Mouse (Mus musculus): ENCODE results near the gene Tpo.
A peak's percentile ranks its signal among the peaks of the same experiment; 100 is the strongest.

Gene Tpo

DNA sequence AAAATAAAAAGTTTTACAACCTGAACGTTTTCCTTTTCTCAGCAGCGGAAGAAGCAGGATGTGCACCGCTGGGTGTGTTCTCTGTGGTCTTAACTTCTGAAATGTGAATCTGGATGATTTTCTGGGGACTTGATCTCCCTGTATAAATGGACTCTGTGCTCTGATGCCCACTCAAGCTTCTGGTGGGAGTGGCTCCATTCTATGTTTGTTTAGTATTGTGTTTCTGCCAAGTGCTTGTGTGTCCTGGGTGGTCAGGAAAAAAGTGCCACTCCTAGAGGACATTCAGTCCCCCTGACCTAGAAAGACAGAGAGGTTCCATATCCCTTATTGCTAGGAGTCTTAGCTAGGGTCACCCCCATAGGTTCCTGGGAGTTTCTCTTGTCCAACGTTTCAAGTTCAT lies at the start of gene Tpo:
Gene Tpo, minus strand, starts transcription at position 101 of the 400 bp plus-strand sequence.
- DNase-seq: no peak

DNA sequence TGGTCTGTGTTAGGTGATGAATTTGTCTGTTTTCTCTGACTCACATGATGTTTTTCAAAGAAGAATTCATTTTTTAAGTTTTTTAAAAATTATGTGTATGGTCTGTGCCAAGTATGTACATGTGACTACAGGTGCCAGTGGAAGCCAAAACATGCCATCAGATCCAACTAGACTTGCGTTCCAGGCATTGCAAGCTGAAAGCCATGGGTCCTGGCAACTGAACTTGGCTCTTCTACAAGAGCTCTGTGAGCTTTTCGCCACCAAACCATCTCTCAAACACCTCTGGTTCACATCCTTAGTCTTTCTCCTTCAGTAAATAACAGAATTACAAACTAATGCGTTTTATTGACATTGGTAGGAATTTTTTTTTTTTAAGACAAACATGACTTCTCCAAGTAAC lies 49.3 kb upstream of the Tpo start:
- DNase-seq: no peak

DNA sequence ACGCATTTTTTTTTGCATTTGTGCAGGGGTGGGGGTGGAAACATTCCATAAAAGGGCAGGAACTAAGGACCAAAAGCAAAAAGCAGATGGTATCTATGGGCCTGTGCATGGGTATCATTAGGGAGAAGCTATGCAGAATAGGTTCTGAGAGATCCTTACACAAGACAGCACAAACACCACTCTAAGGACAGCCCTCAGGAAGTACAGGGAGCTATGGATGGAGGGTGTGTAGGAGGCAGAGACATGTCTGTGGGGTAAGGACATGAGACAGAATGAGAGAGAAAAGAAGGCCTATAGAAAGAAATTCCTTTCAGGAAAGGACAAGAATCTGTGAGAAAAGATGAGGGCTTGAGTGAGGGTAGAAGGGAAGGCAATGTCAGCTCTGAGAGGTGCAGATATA lies 47.2 kb upstream of the Tpo start:
- no peak for DNase-seq

DNA sequence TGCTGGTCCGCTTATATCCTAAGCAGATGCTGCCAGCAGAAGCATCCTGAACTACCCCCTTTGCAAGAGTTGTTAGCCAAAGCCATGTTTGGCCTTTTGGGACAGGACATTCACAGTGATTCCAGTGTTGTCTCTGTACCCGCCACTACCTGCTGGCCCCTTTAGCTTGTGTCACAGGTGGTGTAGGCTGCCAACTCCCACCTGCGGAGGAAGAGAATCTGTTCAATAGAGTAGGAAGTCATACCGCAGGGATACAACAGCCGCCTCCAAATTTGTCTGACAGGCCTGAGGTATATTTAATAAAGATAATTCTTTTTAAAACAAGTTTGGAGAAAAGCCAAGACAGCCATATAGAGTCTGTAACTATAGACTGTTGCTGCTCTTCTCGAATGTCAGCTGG lies 45.5 kb upstream of the Tpo start:
- DNase-seq: no peak

DNA sequence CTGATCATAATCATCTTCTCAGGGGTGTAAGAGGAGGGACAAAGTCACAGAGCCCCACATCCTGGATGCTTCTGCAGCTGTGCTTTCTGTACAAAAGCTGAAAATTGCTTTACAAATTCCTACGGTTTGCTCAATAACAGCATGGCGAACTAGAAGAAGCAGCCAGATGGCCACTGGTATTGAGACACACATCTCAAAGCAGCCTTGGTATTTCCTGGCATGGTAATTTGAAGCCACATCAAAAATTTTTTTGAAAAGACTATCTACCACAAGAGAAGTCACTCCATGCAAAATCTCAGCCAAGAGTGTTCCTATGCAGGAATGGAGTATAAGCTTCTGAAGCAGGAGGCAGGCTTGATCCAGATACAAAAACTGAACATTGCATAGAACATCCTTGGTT lies 45.1 kb upstream of the Tpo start:
- DNase-seq: no peak

DNA sequence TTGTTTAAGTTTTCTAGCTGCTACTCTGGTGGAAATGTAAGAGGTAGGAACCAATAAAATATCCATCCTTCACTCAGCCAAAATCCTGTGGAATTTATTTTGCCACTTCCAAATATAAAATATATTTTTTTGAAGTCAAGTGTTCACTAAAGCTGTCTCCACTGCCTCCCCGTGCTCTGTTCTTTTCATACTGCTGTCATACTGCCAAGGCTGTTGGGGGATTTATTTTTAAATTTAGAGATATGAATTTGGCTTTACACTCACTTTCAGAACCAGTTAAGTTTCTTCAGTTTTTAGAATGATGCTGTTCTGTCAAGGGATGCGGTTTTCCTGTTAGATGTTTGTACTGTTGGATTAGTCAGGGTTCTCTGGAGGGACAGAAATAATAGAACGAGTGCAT lies 36.1 kb upstream of the Tpo start:
- no peak for DNase-seq

DNA sequence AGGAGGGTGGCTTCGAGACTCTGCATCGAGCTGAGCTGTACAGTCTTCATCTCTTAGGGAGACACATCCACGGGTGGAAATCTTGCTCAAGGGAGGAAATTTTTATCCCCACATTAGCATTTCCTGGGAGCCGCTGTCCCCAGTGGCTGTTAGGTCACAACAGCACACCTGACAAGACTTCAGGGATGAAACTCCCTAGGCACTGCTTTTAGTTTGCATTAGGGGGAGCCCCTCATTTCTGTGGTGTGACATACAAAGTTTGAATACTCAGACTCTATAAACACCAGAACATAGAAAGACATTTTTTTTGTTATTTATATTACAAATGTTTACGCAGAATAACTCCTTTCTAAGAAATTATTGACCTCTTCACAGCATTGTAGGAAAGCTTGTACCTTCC lies 32.1 kb upstream of the Tpo start:
- DNase-seq: no peak

DNA sequence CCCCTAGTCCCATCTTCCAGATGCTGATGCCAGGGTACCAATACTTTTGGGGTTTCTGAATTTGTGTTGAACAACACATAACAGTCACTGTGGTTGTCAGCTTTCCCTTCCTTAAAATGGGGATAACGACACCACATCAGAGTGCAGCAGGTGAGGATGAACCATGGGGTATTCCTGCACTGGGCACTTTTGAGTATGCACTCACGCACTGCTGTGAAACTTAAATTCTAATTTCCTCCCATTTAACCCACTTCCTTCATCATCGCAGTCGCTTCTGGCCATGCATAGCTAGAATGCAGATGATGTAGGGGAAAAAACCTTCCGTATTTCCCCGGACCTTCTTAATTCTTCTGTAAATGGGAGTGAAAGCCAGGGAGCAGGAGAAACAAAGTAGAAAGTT lies 31.6 kb upstream of the Tpo start:
- DNase-seq: no peak

DNA sequence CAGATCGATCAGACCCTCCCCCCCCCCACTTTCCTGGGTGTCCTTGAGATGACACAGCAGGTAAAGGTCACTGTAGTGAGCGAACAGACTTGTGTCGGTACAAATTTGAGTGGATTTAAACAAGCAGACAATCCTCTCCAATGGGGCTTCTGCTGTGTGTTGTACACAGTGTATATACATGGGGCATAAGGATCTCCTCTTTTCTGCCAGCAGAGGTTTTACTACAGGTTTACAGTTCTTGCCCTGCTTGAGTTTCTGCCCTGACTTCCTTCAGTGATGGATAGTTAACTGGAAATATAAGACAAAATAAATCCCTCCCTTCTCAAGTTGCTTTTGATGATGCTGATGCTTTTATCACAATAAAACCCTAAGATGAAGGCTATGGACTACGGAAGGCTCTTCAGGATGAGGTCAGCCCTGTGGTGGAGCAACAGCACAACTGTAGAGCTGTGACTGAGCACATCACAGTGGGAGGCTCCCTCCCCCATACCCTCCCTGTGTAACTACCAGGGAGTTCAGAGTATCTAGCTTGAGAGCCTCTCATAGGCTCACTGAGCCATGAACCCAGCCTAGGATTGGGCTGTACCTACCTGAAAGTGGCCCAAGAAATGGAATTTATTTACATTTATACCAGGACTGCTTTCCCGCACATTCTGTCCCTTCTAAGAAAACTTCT lies 29.4 kb upstream of the Tpo start:
- no peak for DNase-seq

DNA sequence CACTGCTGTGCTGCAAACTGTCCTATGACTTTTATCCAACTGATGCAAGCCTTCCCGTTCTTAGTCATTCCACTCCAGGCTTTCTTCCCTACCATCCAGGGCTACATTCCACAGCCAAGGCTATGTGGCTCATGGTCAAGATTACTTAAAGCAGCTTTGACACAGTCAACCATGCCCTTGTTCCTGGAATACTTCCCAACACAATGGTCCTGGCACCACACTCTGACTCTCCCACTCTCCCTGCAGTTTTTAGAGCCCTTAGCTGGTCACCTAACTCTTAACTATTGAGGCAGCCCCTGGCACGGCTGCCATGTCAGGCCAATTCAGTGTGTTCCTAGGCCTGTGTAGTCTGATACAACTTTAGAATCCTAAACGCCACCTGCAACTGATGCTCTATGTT lies 28.1 kb upstream of the Tpo start:
- DNase-seq: no peak

DNA sequence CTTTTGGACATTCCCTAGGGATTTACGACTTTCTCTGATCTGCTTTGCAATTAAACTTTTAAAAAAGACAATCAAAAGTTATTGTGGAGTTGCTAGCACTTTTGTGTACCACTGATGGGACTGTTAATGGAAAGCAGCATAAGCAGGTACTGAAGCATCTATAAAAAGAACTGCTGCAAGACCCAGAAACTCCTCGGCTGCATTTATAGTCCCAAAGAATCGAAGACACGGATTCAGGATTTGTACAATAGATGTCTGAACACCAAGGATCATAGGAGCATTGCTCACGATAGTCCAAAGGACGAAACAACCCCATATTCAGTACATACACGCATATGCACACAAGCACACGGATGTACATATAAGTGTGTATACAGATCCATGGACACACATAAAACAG lies 27.4 kb upstream of the Tpo start:
- no peak for DNase-seq

DNA sequence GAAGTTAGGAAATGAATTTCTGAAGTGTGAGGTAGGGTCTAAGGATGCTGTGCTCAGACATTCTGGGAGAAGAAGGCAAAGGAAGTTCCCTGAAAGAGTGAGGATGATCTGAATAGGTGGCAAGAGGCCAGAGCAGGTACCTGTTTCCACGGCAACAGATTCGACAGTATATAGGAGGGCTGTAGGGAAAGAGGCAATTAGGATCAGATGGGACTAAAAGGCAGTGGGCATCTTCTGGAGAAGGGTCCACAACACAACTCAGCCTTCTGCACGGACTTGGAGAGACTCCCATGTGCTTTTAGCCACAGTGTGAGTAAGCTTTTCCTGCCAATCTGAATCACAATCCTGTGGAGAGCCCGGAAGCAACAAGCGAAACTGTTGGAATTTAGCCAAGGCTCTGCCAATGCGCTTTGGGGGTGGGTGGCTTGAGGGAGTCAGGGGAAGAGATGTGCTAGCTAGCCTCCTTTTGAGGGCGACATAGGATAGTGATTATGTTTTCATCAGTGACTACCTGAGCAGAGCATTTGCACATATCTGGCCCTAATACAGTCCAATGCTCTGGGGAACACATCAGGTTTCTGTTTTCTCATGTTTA lies 21.8 kb upstream of the Tpo start:
- no peak for DNase-seq

DNA sequence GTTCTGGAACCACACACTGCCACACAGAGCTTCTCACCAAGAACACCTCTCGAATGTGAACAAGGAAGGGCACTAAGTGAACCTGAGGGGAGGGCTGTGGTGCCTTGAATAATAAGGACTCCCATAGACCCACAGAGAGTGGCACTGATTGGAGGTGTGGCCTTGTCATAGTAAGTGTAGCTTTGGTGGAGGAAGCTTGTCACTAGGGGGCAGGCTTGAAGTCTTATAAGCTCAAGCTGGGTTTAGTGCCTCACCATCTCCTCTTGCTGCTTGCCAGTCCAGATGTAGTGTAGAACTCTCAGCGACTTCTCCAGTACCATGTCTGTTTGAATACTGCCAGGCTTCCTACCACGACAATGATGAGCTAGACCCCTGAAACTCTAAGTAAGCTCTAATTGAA lies 9.7 kb upstream of the Tpo start:
- DNase-seq: no peak

DNA sequence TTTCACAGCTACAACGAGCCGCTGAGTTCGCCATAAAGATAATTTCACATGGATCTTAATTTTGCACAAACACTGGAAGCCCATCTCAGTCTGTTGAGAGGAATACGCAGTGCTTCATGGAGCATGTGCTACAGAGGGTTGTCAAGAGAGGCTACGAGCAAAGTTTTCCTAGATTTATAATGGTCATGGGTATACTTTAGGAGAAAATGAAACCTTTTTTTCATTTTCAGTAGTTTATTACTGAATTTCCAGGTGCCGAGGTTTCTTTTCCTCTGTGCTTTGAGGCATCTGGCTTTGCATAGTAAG lies 3.1 kb downstream of the Tpo start:
- DNase-seq: no peak

DNA sequence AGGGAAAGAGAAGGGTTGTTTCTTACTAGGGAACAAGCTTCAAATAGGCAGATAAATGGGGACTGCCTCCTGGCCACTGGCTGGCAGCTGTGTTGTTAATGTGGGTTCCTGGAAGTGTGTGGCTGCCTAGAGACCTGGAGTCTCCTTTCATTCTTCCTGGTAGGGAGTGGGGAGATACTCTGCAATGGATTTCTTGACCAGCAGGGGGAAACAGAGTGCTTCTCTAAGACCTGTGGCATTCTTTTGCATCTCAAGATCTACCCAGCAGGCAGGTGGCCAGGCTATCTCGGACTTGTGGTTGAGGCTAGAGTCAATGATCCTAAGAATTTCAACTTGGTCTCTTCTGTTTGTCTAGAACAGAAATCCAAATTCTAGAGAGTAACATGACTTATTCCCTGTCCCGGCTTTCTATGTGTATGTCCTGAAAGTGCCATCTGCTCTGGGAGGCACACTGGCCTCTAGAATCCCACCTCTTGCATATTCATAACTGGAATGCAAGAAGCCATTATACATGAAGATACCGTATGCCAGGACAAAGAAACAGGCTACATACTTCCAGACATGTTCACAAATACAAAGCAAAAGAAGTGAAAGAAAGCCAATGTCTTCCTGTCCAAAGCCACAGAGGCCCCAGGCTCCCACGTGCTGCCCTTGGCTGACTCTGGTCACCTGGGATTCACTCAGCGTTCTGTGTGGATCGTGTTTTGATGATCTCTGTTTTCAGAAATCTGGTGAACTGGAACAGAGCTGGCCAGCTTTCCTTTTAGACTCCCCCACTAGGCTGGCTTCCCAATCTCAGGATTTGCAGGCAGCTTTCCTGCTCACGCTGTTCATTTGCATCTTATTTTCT lies 3.6 kb downstream of the Tpo start:
- DNase-seq: peak; percentile 18

DNA sequence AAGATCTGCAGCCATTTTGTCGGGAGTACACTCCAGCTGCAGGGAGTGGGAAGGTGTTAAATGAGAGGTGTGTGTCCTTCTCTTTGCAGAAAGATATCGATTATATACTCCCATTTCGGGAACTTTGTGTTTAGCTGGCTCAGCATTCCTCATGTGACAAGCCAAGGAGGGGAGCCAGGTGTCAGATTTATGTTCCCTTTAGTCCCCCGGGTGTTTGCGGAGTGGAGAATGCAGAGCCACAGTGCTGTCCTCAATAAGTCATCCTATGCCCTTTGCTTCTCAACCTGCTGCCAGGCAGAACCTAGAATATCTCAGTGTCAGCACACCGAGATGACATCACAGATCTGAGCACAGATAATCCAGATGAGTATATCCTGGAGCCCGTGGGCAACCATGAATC lies 10.1 kb downstream of the Tpo start:
- DNase-seq: no peak

DNA sequence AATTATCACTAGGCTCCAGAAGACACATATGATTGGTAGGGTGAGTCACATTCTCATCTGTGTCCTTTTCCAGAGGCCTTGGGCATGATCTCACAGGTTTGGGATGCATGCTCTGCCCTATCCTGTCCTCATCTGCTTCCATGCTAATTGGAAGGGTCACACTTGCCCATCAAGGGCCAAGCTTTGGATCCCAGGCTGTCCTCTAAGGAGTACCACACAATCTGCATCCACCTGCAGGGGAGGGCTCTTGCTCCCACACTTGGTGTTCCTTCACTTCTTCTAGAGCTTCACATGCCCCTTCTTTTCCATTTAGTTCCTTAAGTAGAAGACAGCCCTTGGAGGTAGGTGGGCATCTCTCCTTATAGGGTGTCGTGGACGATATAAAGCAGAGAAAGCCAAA lies 20.2 kb downstream of the Tpo start:
- DNase-seq: no peak

DNA sequence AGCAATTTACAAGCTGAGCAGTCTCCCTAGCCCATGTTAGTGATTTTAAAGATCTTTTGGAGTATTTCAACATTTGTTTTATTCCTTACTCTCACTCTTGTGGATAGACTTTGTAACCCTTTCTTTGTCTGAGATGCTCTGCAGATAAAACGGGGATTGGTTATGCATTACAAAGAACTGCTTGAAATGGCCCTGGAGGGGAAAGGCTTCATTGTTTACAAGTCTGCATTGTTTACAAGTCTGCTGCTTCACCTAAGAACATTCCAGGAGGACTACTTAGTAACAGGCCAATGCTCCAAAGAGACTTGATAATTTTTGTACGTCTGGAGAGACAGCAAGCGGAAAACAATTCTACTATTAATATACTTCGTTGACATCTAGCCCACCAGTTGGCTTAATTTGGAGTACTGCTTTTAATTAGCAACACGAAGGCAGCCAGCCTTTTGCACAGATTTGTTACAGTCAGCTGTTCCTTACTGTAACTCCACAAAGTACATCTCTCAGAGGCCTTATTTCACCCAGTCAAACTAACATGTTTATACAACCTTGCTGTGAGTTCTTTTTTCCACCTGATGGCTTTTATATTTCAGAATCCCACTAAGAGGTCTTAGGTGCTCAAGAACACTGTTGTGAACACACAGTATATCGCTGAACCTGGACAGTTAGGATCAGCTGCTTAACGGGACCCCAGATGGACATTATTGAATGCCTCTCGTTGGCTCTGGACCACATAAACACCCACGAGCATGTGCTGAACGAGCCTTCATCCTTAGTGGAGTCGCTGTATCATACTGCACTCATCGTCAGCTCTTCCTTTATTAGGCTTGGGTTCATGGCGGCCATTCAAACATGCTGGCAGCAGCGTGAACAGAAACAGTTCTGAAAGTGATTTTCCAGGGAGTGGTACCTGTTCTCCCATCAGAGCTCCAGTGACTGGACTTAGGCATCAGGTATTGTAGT lies 22.5 kb downstream of the Tpo start:
- DNase-seq: no peak

DNA sequence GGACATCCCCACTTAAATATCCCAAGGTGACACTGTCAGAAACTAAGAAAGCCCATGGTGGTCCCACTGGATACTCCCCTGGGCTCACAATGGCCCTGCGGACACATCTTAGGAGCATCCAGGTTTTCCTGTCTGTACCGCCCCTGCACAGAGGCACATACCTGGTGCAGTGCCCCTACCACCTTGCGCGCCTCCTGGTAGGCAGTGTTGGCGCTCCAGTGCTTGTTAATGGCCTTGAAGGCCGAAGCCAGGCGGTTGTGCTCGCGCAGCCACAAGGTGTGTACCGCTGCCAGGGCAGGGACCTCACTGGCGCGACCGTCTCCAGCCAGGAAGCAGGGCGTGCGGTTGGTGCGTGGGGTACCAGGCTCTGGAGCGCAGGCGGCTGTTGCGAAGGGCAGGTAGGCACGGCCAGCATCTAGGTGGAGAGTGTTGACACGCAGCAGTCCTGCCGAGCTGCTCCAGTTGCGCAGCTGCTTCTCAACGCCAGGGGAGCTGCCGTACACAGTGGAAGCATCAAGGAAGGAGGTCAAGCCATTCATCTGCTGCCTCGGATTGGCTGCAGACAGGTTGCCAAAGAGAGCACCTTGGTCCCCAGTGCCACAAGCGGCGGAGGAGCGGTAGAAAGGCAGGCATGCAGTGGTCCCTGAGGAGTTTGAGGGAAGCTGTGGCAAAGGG lies 29.4 kb downstream of the Tpo start:
- peak; percentile 8 for DNase-seq

DNA sequence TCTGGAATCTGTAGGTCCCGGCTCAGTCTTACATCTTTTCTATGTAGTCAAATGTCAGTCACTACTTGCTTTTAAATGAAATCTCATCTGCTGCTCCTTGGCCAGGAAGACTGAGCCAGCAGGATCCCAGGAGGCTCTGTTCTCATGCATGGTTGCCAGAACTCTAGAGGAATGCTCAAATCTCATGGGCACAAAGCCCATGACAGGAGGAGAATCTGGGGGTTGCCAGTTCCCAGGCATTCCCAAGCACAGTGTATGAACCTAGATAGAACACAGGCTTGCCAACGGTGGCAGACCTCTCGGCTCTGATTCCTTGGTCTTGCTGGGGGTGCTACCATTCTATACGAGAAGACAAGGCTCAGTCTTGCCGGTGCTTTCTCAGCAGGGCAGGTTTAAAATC lies 40.3 kb downstream of the Tpo start:
- no peak for DNase-seq

DNA sequence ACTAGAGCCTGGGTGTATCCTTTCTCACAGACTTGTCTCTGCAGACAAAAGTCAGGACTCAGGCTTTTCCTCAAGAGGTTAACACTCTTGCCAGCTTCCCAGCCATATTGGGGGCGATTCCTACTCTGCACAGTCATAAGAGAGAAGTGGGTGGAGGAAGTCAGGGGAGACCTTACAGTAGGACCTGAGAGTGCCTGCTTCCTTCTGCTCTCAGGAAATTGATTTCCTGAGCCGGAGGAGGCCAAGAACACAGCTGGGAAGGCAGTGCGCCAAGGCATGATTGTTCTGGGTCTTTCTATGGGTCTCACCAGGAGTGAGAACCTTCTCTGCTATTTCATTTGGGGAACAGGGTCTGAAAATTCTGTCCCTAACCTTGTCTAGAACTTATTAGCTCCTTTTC lies 48.5 kb downstream of the Tpo start:
- DNase-seq: no peak

DNA sequence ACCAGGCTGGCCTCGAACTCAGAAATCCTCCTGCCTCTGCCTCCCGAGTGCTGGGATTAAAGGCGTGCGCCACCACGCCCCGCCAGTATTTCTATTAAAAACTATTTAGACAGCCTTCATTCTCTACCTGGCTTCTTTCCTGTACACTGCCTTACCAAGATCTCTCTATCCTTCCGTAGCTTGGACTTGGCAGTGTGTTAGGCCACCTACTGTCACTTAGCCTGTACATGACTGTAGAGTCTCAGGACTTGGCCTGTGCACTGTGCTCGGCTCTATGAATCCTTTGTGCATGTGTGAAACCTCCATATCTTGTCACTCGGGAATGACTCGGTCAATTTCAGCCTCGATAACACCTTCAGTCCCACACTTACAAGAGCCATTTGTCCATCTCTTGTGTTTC lies 55.4 kb downstream of the Tpo start:
- DNase-seq: no peak

DNA sequence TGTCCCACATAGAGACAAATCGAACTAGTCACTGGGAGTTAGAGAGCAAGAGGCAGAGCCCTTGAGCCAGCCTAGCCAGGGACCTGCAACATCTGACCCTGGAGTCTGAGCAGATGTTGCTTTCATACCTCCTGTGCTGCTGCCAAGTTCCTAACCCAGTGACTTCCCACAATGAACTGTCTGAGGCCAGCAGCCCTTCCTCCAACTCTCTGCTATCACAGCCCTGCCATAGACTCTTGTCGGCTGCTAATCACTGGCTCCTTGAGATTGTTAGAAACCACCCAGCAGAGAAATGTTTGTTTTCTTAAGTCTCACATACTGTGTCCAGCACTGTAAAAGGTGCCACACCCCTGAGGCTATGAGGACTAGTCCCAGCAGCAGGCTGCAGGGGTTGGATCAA lies 56.1 kb downstream of the Tpo start:
- DNase-seq: no peak

Data from thymus, postnatal 4 days (tissue).